Mouse (Mus musculus) 3T3-L1 (cell line): Measurements from ENCODE around the gene Pdxp.
"Not testable (repeated sequence)": the region's sequence is repeated elsewhere in the genome, so short reads cannot be mapped to it uniquely, and the experiment has no call there.

ENCODE experiments used
- DNase-seq: peaks from one replicate; pipeline ENCODE4 v3.0.0-alpha.2; 2015; ENCODE audit warnings: low read depth, low spot score

Pdxp gene

GRCm38 (mm10) chr15:78913632-78914090, at the start of gene Pdxp:
Pdxp (plus strand) TSS chr15:78913919.
- peak; percentile 99 for DNase-seq

- DNase-seq: peak; percentile 48
Measured at GRCm38 (mm10) chr15:78868398-78868797, 45.3 kb upstream of the Pdxp start.

DNA sequence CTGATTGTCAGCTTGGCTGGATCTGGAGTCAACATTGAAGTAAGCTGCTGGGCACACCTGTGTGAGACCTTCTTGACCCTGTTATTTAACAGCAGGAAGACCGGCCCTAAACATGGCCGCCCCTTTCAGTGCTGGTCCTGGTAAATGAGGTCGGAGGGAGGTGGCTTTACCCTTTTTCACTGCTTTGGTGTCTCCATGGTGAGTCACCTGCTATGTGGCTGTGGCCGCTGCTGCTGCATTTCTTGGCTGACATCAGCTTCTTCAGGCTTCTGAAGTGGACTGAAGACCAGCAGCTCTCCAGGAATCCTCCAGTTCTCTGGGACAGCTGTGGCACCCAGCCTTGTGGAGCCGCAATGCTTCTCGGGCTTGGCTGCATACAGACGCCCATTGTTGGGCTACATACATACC, 44.9 kb upstream of the Pdxp start:
- peak; percentile 80 for DNase-seq

DNA sequence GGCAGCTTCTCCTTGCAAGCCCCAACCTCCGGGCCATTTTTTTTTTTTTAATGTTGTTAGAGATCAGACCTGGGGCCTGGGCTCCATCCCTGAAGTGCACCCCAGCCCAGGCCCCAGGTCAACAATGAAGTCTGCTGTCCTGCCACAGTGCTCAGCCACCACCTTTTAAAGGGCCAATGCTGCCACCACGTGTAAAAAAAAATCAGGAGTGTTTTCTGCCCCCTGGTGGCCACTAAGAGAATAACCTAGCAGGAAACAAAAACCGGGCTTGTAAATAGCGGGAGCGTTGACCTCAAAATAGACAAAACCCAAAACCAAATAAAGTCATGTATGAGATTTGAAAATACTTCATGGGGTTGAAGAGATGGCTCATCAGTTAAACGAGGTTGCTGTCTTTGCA, 43.9 kb upstream of the Pdxp start:
- peak; percentile 74 for DNase-seq

- DNase-seq: no peak
Measured at GRCm38 (mm10) chr15:78872021-78872608, 41.6 kb upstream of the Pdxp start.

DNA sequence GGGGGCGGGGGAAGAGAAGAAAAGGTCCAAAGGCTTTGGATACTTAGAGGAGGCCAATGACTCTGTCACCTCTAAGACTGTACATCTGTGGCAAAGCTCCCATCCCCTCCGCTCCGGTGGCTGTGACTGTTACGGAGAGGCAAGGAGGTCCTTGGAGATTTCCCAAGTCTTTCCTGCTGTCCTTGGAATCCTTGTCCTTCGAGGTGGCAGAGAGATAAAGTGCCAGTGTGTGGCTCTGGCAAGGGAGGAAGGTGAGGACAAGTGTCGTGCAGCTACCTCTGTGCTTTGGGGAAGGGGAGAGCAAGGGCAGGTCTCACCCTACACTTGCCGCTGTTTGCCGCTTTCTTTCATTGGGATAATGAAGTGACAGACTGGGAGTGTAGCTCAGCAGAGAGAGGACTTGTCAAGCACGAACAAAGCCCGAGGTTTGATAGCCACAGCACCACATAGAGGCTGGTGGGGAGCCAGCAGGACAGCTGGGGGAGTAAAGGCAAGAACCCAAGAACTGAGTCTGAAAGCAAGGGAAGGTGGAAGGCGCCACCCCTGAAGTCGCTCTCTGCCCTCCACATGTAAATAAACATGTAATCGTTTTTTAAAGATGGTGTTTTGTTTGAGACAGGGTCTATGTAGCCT, 39.8 kb upstream of the Pdxp start:
- DNase-seq: no peak

- DNase-seq: no peak
Measured at GRCm38 (mm10) chr15:78874989-78875388, 38.7 kb upstream of the Pdxp start.

GRCm38 (mm10) chr15:78875537-78875936, 38.2 kb upstream of the Pdxp start:
- no peak for DNase-seq

DNA sequence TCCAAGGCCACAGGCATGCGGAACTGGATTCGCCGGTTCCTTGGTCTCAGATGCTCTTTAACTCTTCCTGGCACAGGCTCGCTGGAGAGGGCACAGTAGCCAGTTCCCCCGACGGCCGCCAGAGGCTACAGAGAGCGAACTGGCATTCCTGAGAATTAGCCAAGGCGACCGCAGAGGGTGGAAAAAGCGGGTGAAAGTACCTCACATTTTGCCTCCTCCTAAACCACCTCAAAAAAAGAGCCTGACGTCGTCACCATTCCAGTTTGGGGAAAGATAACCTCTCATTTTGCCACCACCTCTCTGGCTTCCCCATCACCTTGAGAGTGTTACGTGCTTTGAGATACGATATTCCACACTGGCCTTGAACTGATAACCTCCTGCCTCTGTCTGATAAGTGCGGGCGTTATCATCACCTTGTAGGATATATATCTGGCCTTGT, 37.4 kb upstream of the Pdxp start:
- DNase-seq: peak; percentile 94

GRCm38 (mm10) chr15:78876991-78877809, 36.5 kb upstream of the Pdxp start, which contains the start of gene Gga1:
Gga1 (plus strand) TSS chr15:78877190.
- peak; percentile 96 for DNase-seq

DNA sequence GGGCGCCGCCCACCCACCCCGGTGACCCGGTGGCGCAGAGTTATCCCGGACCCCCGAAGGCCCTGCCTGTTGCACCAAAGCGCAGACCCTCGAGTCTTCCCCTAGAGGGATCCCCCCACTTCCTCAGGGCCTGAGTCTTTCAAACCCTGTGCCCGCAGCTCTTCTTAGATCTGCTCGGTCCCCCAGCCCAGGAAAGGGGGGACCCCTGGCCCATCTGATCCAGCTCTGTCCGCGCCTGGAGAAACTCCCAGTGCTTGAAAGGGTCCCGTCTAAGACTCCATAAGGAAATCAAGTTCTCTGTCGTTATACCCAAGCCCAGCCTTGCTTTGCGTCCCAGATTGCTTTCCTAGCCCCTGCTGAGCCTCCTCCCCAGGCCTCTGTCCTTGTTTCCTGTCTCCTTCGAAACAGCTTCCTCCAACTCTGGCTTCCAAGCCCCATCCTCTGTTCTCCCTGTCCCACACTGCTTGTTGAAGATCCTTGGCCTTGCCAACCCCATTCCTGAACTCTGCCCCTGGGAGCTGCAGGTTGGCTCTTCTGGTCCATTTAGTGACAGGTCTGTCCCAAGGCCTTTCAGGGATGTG, 35.8 kb upstream of the Pdxp start:
- DNase-seq: peak; percentile 38

DNA sequence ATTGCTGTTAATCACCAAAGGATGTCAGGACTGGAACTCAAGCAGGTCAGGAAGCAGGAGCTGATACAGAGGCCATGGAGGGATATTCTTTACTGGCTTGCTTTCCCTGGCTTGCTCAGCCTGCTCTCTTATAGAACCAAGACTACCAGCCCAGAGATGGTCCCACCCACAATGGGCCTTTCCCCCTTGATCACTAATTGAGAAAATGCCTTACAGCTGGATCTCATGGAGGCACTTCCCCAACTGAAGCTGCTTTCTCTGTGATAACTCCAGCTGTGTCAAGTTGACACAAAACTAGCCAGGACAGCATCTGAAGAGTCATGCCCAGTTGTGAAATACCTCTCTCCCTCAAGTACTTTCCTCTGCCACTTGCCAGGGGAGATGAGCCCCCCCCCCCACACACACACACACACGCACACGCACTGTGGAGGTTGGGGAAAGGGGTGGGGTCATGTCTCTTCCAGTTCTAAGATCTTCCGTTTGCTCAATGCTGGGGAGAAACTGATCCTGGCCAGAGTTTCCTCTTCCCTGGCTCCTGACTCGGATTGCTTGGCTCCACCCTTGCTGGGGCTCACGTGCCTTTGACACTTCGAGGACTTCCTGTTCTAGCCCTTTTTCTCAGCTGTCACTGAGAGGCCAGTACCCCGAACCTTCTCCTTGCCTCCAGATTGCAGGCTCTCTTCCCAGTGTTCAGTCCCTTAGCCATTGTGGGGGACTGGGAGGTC, 34.8 kb upstream of the Pdxp start:
- not testable (repeated sequence) for DNase-seq

DNA sequence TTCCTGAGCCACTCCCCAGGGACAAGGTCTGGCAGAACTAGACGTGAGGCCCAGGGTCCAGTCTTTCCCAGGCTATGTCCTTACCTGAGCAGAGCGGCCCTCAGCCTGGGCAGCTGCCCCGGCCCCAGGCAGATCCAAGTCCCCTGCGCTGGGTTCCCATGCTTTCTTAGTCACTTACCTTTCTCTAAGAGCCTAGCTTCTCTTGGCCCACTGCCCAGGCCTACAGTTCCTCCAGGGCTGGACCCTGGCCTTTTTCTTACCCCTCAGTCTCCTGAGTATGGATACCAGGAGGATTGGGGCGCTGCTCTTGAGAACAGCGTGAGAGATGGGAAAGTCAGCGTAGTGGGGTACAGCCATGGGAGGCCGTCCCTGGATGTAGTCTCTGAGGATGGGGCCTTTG, 33.3 kb upstream of the Pdxp start:
- DNase-seq: no peak

DNA sequence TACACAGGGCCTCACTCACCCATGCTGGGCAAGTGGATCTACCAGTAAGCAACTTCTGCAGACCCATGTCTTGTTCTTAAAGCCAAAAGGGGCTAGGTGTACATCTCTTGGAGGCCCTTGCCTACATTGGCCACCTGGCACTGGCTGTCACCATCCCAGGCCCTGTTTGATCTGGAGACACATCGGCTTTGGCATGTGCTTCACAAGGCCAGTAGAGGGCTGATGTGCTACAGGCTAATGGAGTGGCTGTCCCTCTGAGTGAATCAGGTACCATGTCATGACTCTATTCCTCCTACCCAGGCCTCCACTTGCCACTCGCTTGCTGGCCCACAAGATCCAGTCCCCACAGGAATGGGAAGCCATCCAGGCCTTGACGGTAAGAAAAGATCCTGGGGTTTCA, 31.9 kb upstream of the Pdxp start:
- no peak for DNase-seq

DNA sequence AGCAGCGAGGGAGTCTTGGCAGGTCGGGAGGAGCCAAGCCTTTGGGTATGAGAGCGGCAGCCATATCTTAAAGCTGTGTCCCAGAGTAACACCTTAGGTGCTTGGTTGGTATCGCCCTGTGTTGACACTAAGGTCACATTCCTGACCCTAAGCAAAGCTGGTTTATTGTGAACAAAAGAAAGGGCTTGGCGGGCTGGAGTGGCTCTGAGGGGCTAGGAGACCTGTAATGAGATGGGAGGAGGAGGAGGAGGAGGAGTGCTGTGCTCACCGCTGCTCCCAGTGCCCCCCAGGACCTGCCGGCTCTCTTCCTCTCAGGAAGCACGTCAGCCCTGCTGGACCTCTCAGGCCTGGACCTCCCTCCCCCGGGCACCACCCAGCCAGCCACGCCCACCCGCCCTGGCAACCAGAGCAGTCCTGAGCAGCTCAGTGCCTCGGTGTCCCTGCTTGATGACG, 24.3 kb upstream of the Pdxp start:
- no peak for DNase-seq

GRCm38 (mm10) chr15:78892440-78892839, 21.3 kb upstream of the Pdxp start:
- DNase-seq: no peak

DNA sequence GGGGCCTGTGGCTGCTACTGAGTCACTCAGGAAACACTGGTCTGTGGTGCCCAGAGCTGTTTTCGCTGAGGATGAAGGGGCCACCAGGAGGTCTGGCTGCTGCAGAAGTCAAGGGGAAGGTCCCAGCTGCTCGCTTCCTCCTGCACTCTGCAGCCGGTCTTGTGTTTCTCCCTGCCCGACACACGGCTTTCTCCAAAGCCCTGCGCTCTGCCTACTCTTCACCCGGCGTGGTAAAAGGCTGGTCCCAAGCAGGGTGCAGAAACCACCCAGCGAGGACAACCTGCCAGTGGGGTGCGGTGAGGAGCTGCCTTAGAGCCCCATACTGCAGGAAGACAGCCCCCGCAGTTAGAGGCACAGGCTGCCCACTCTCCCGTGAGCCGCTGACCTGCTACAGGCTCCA, 19.0 kb upstream of the Pdxp start:
- DNase-seq: no peak

DNA sequence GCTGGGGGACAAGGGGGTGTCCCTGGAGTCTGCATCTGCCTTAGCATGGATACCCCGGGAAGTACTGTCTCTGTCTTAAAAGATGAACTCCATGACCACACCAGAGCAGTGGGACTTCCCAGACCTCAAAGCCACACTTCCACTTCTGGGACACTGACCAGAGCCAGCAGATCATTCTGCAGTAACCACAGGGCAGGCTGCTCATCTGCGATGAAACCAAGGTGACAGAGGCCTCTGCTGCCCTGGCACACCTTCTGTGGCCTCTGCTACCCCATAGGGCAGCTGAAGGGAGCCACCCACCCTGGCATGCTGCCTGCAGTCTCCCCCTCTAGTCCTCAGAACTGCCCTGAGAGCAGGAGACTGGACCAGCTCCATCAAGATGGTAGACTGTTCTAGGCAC, 18.0 kb upstream of the Pdxp start:
- no peak for DNase-seq

DNA sequence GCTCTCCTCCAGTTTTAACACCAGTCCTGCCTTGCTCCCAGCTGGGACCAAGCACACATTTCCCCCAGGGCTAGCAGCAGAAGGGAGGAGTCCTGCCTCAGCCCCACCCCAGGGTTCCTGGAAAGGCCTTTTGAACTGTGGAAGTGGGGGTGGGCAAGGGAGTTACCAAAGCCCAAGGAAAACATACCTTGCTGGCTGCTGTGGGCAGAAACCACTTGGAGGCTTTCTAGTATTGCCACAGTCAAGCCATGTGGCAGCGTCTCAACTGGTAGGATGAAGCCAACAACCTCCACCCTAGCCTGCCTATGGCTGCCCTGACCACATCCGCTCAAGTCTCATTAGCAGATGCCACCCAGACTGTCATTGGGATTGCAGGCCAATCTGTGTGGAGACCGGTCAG, 17.6 kb upstream of the Pdxp start:
- DNase-seq: no peak

DNA sequence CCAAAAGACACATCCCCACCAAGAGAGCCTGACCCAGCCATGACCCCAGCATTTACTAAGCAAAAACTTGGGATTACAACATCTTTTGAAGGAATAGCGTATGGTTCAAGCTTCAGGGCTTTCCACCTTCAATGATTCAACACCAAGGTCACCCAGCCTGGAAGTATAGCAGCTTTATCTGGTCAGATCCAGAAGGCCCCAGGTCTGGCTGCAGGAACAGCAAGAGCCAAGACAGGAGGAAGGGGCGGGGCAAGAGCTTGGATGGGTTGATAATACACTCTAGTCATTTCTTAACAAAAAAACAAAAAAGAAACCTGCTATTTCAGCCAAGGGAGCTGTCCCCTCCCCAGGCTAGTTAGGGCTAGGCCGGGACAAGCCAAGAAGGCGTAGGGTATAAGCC, 16.2 kb upstream of the Pdxp start:
- DNase-seq: no peak

- DNase-seq: no peak
Measured at GRCm38 (mm10) chr15:78898507-78899001, 15.2 kb upstream of the Pdxp start.
